Mouse (Mus musculus): Measurements from ENCODE around the gene Rarres2. TPM values are rescaled to one million over a fixed set of nuclear protein-coding genes. Genes with fewer than 3 reads are reported as not detected.
"Not testable (repeated sequence)": the region's sequence is repeated elsewhere in the genome, so short reads cannot be mapped to it uniquely, and the experiment has no call there.

Rarres2 gene
- polyA plus RNA-seq, 1 experiment from 2014 or later = 45.3 TPM

DNA sequence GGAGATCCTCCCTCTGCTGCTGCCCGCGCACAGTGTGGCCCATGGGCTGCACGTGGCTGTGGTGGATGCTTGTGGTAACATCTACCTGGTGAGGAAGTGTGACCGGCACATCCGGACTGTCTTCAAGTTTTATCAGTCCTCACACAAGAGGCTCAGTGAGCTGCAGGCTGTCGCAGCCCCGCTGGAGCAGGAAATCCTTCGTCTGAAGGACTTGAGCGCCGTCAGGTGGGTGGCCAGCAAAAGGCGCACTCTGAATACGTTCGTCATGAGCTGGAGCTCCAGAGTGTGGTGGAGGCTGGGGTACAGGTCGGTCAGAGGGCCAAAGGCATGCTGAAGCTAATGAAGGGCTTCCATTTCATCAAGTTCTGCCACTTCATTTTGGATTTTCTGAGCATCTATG is 43.3 kb downstream of the Rarres2 start:
- Histone ChIP-seq H3K4me2 (ENCODE audit: low read length) (no peak overlapping the region), H3K9me3 (ENCODE audit: control insufficient read depth, low read length) (no peaks in the 10 kb centered on the region), H3K4me1 (ENCODE audit: control insufficient read depth in 2 of 2, insufficient read depth in 2 of 2, low read length in 2 of 2) (peaks cover 9 to 16% of the 10 kb centered on the region in 2 experiments), H3K27me3 (ENCODE audit: control insufficient read depth, insufficient read depth, low read length) (no peaks in the 10 kb centered on the region), H3K27ac (replicated peaks in 1 of 2; ENCODE audit: control insufficient read depth in 1 of 2, insufficient read depth in 1 of 2, low read depth in 2 of 2, low read length in 2 of 2) (no peak overlapping the region), H3K4me3 (ENCODE audit: control insufficient read depth in 1 of 2, insufficient read depth in 1 of 2, low read depth in 1 of 2, low read length in 2 of 2) (no peak overlapping the region), H3K9ac (ENCODE audit: low read length) (no peak overlapping the region), H3K36me3 (ENCODE audit: control insufficient read depth, insufficient read depth, low read length) (0 out of 2 replicates have a peak, but pooled peaks cover 5% of the 10 kb centered on the region)
- no peak for ATAC-seq (ENCODE audit: insufficient number of reproducible peaks, insufficient read depth, low FRiP score, low read depth)
- 69% methylated on average over 14 of the region's 14 CpGs for WGBS

DNA sequence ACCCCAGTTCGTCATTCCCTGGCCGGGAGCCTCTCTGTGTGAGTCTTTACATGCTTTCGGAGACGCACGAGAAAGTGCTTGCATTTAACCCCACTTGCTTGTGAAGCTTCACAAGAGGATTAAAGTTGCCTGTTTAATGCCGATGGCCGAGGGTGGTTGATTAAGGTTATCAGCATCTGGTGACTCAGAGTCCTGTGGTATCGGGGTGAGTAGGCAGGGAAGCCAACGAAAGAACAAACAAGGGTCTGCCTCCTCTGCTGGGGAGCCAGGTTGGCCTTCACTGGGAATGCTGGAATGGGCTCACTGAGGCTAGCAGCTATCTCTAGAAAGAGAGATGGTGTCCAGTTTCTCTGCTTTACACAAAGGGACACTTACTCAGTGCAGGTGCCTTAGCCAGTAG is 44.7 kb downstream of the Rarres2 start:
- ATAC-seq (ENCODE audit: insufficient number of reproducible peaks, insufficient read depth, low FRiP score, low read depth) = no peak
- no peak overlapping the region for H3K27ac ChIP-seq (replicated peaks in 1 of 2; ENCODE audit: control insufficient read depth in 1 of 2, insufficient read depth in 1 of 2, low read depth in 2 of 2, low read length in 2 of 2)
- H3K4me1 ChIP-seq (ENCODE audit: control insufficient read depth in 2 of 2, insufficient read depth in 2 of 2, low read length in 2 of 2) = peaks cover 9 to 16% of the 10 kb centered on the region in 2 experiments
- H3K9me3 ChIP-seq (ENCODE audit: control insufficient read depth, low read length) = no peaks in the 10 kb centered on the region
- 0 out of 2 replicates have a peak, but pooled peaks cover 5% of the 10 kb centered on the region for H3K36me3 ChIP-seq (ENCODE audit: control insufficient read depth, insufficient read depth, low read length)
- 61% methylated on average over 9 of the region's 9 CpGs for WGBS
- no peak overlapping the region for H3K4me3 ChIP-seq (ENCODE audit: control insufficient read depth in 1 of 2, insufficient read depth in 1 of 2, low read depth in 1 of 2, low read length in 2 of 2)
- H3K4me2 ChIP-seq (ENCODE audit: low read length) = no peak overlapping the region
- no peaks in the 10 kb centered on the region for H3K27me3 ChIP-seq (ENCODE audit: control insufficient read depth, insufficient read depth, low read length)
- no peak overlapping the region for H3K9ac ChIP-seq (ENCODE audit: low read length)

DNA sequence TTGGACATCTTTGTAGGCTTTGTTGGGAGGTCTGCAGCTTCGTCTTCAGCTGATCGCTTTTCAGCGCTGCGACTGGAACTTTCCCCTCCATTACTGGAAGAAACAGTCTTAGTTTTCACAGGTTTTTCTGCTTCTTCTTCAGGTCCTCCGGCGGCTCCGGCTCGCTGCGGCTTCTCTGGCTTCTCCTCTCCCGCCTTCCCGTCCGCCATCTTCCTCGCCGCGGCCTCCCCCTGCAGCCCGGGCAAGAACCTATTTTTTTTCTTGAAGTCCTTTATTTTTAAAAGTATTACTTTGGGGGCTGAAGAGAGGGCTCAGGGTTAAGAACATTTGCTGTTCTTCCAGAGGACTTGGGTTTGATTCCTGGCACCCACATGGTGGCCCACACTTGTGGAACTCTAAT is 47.7 kb downstream of the Rarres2 start:
- not testable (repeated sequence) for H3K4me2 ChIP-seq (ENCODE audit: low read length); H3K4me3 ChIP-seq (ENCODE audit: control insufficient read depth in 1 of 2, insufficient read depth in 1 of 2, low read depth in 1 of 2, low read length in 2 of 2); H3K27ac ChIP-seq (replicated peaks in 1 of 2; ENCODE audit: control insufficient read depth in 1 of 2, insufficient read depth in 1 of 2, low read depth in 2 of 2, low read length in 2 of 2); H3K4me1 ChIP-seq (ENCODE audit: control insufficient read depth in 2 of 2, insufficient read depth in 2 of 2, low read length in 2 of 2); H3K27me3 ChIP-seq (ENCODE audit: control insufficient read depth, insufficient read depth, low read length); H3K9ac ChIP-seq (ENCODE audit: low read length); H3K9me3 ChIP-seq (ENCODE audit: control insufficient read depth, low read length); ATAC-seq (ENCODE audit: insufficient number of reproducible peaks, insufficient read depth, low FRiP score, low read depth); H3K36me3 ChIP-seq (ENCODE audit: control insufficient read depth, insufficient read depth, low read length)
- 99% methylated on average over 13 of the region's 16 CpGs for WGBS

Other genes with a start within 250 kb of the Rarres2 start
- gene Krba1, start 177.2 kb downstream of the Rarres2 start, polyA plus RNA-seq (2014; fragmentation: Nextera tagmentation; extraction: Ambion mirVana) = 14.4 and 16.5 TPM in 2 replicates
- gene Zfp467, start 127.0 kb downstream of the Rarres2 start, polyA plus RNA-seq (2014; fragmentation: Nextera tagmentation; extraction: Ambion mirVana) = 24.8 and 26.2 TPM in 2 replicates
- gene Sspo, start 124.6 kb downstream of the Rarres2 start, polyA plus RNA-seq (2014; fragmentation: Nextera tagmentation; extraction: Ambion mirVana) = 0.57 and 0.58 TPM in 2 replicates
- 21.8 and 22.8 TPM in 2 replicates for gene Atp6v0e2, start 35.2 kb downstream of the Rarres2 start, polyA plus RNA-seq (2014; fragmentation: Nextera tagmentation; extraction: Ambion mirVana)
- gene Lrrc61, start 18.0 kb downstream of the Rarres2 start, polyA plus RNA-seq (2014; fragmentation: Nextera tagmentation; extraction: Ambion mirVana) = 3.5 and 4.9 TPM in 2 replicates
- 1.3 TPM in 1 of 2 replicates, not detected in the other for gene Gm45021, start 16.8 kb upstream of the Rarres2 start, polyA plus RNA-seq (2014; fragmentation: Nextera tagmentation; extraction: Ambion mirVana)
- 23.4 and 25.4 TPM in 2 replicates for gene Repin1, start 21.1 kb upstream of the Rarres2 start, polyA plus RNA-seq (2014; fragmentation: Nextera tagmentation; extraction: Ambion mirVana)
- gene Gm44965, start 21.2 kb upstream of the Rarres2 start, polyA plus RNA-seq (2014; fragmentation: Nextera tagmentation; extraction: Ambion mirVana) = 0.84 TPM in 1 of 2 replicates, not detected in the other
- 5.4 and 6.3 TPM in 2 replicates for gene Zfp775, start 29.3 kb upstream of the Rarres2 start, polyA plus RNA-seq (2014; fragmentation: Nextera tagmentation; extraction: Ambion mirVana)
- gene AI854703, start 54.0 kb upstream of the Rarres2 start, polyA plus RNA-seq (2014; fragmentation: Nextera tagmentation; extraction: Ambion mirVana) = 0.82 and 1.1 TPM in 2 replicates
- gene Gimap8, start 74.4 kb upstream of the Rarres2 start, polyA plus RNA-seq (2014; fragmentation: Nextera tagmentation; extraction: Ambion mirVana) = 0.85 and 1.2 TPM in 2 replicates
- gene Gimap9, start 103.3 kb upstream of the Rarres2 start, polyA plus RNA-seq (2014; fragmentation: Nextera tagmentation; extraction: Ambion mirVana) = 5.8 and 6.3 TPM in 2 replicates
- gene Gimap4, start 111.8 kb upstream of the Rarres2 start, polyA plus RNA-seq (2014; fragmentation: Nextera tagmentation; extraction: Ambion mirVana) = 20.7 and 25.2 TPM in 2 replicates
- 37.6 and 40.2 TPM in 2 replicates for gene Gimap6, start 135.4 kb upstream of the Rarres2 start, polyA plus RNA-seq (2014; fragmentation: Nextera tagmentation; extraction: Ambion mirVana)
- 3.3 and 5.1 TPM in 2 replicates for gene Gm28053, start 145.8 kb upstream of the Rarres2 start, polyA plus RNA-seq (2014; fragmentation: Nextera tagmentation; extraction: Ambion mirVana)
- not detected in 2 replicates for gene Gimap7, start 145.8 kb upstream of the Rarres2 start, polyA plus RNA-seq (2014; fragmentation: Nextera tagmentation; extraction: Ambion mirVana)
- gene Gimap1, start 166.3 kb upstream of the Rarres2 start, polyA plus RNA-seq (2014; fragmentation: Nextera tagmentation; extraction: Ambion mirVana) = 26.1 and 27.5 TPM in 2 replicates
- 6.8 and 8.7 TPM in 2 replicates for gene Gimap5, start 173.4 kb upstream of the Rarres2 start, polyA plus RNA-seq (2014; fragmentation: Nextera tagmentation; extraction: Ambion mirVana)
- gene Gimap3, start 198.1 kb upstream of the Rarres2 start, polyA plus RNA-seq (2014; fragmentation: Nextera tagmentation; extraction: Ambion mirVana) = not detected in 2 replicates

Data from heart, embryonic 14.5 days (tissue).